Mouse (Mus musculus) mouse embryonic stem cell (cell line): Measurements from ENCODE around the gene Hist1h4h.
"Not testable (repeated sequence)": the region's sequence is repeated elsewhere in the genome, so short reads cannot be mapped to it uniquely, and the experiment has no call there.

Source experiments
- in situ Hi-C, 2 experiments: fragments of 300-500 bp; cut with MboI; formaldehyde crosslinking; loops; 1 replicate in 1 of 2; 3 replicates in 1 of 2; pipeline ENCODE4 v1.14.3; 2019 to 2020; ENCODE audit warnings: low sequenced_read_pairs in 2 of 2, low pct_unique_long_range_greater_than_20kb in 1 of 2, mixed read lengths in 1 of 2; ENCODE audit not compliant: unreplicated experiment in 1 of 2

The Hist1h4h gene

GRCm38 (mm10) chr13:23525901-23526300 is 4.9 kb upstream of the Hist1h4h start:
- in situ Hi-C loops: no loop called here

GRCm38 (mm10) chr13:23526312-23526711 is 4.5 kb upstream of the Hist1h4h start:
- in situ Hi-C loops: no loop called here

GRCm38 (mm10) chr13:23529005-23529404 is 1.8 kb upstream of the Hist1h4h start:
- in situ Hi-C loops: no loop called here

- in situ Hi-C loops: no loop called here
These were observed 1.2 kb upstream of the Hist1h4h start for GRCm38 (mm10) chr13:23529480-23530165.

GRCm38 (mm10) chr13:23530181-23530900 is 509 bp upstream of the Hist1h4h start:
- in situ Hi-C loops: no loop called here

GRCm38 (mm10) chr13:23532262-23533075 is 1.6 kb downstream of the Hist1h4h start:
- in situ Hi-C loops: no loop called here

- in situ Hi-C loops: not testable (repeated sequence)
These were observed 2.9 kb downstream of the Hist1h4h start, which contains the start of gene Hist1h2af for GRCm38 (mm10) chr13:23533560-23534367. TSS of gene Hist1h2af (plus strand) at chr13:23533906.

GRCm38 (mm10) chr13:23534368-23535131 is 3.7 kb downstream of the Hist1h4h start:
- in situ Hi-C loops: no loop called here

- in situ Hi-C loops: not testable (repeated sequence)
These were observed 4.6 kb downstream of the Hist1h4h start, which contains the start of gene Hist1h3g for GRCm38 (mm10) chr13:23535137-23536075. TSS of gene Hist1h3g (plus strand) at chr13:23535422.

GRCm38 (mm10) chr13:23536076-23536822 is 5.4 kb downstream of the Hist1h4h start:
- in situ Hi-C loops: no loop called here

- in situ Hi-C loops: no loop called here
These were observed 6.3 kb downstream of the Hist1h4h start for GRCm38 (mm10) chr13:23537006-23537710.

GRCm38 (mm10) chr13:23538249-23538648 is 7.4 kb downstream of the Hist1h4h start:
- in situ Hi-C loops: no loop called here

- in situ Hi-C loops: not testable (repeated sequence)
These were observed 9.0 kb downstream of the Hist1h4h start for GRCm38 (mm10) chr13:23539821-23540220.

GRCm38 (mm10) chr13:23541497-23541896 is 10.6 kb downstream of the Hist1h4h start:
- in situ Hi-C loops: no loop called here

- in situ Hi-C loops: not testable (repeated sequence)
These were observed 11.6 kb downstream of the Hist1h4h start for GRCm38 (mm10) chr13:23542225-23542980.
